Mouse (Mus musculus) right cerebral cortex, postnatal 10 days (tissue): Measurements from ENCODE around the gene Olfr206.
A peak's percentile ranks its signal among the peaks of the same experiment; 100 is the strongest.
"Not testable (repeated sequence)": the region's sequence is repeated elsewhere in the genome, so short reads cannot be mapped to it uniquely, and the experiment has no call there.

Experiments used
- DNase-seq, 2 experiments: peaks; one replicate each; pipeline ENCODE4 v3.0.0; 2021; ENCODE audit warnings: low spot score in 2 of 2

Gene Olfr206

GRCm38 (mm10) chr16:59349146-59349545 lies at the start of gene Olfr206:
TSS of gene Olfr206 (minus strand) at chr16:59349246.
- DNase-seq: no peak

- peak; percentile 84 to 88 for DNase-seq
Measured at GRCm38 (mm10) chr16:59393300-59393699, 44.3 kb upstream of the Olfr206 start.

- DNase-seq: no peak
Measured at GRCm38 (mm10) chr16:59363893-59364292, 14.8 kb upstream of the Olfr206 start, which contains the start of gene Olfr209. TSS of gene Olfr209 (minus strand) at chr16:59363993.

GRCm38 (mm10) chr16:59331038-59331437 lies 18.0 kb downstream of the Olfr206 start, which contains the start of gene Olfr205:
TSS of gene Olfr205 (minus strand) at chr16:59331138.
- DNase-seq: no peak

- DNase-seq: not testable (repeated sequence)
Measured at GRCm38 (mm10) chr16:59323262-59323661, 25.8 kb downstream of the Olfr206 start.

- no peak for DNase-seq
Measured at GRCm38 (mm10) chr16:59318148-59318547, 30.9 kb downstream of the Olfr206 start, which contains the start of gene Olfr204. TSS of gene Olfr204 (minus strand) at chr16:59318248.

GRCm38 (mm10) chr16:59298581-59298980 lies 50.5 kb downstream of the Olfr206 start, which contains the start of gene Olfr203:
TSS of gene Olfr203 (plus strand) at chr16:59298881.
- DNase-seq: no peak
